Mouse (Mus musculus) right cerebral cortex, postnatal 10 days (tissue): Measurements from ENCODE around the gene Epb41.
A peak's percentile ranks its signal among the peaks of the same experiment; 100 is the strongest.

Source experiments
- DNase-seq, 2 experiments: peaks; one replicate each; pipeline ENCODE4 v3.0.0; 2021; ENCODE audit warnings: low spot score in 2 of 2

Epb41 gene

GRCm38 (mm10) chr4:132011619-132012018 lies 63.5 kb downstream of the Epb41 start:
- DNase-seq = no peak

GRCm38 (mm10) chr4:132010416-132010815 lies 64.7 kb downstream of the Epb41 start:
- DNase-seq = no peak

GRCm38 (mm10) chr4:132008191-132008590 lies 66.9 kb downstream of the Epb41 start:
- no peak for DNase-seq

- no peak for DNase-seq
These were observed 68.0 kb downstream of the Epb41 start for GRCm38 (mm10) chr4:132007123-132007522.

- DNase-seq = no peak
These were observed 76.5 kb downstream of the Epb41 start for GRCm38 (mm10) chr4:131998641-131999040.

- peak in 1 of 2 experiments; percentile 37 for DNase-seq
These were observed 77.6 kb downstream of the Epb41 start for GRCm38 (mm10) chr4:131997476-131997875.

- no peak for DNase-seq
These were observed 78.1 kb downstream of the Epb41 start for GRCm38 (mm10) chr4:131996985-131997384.

GRCm38 (mm10) chr4:131993792-131994191 lies 81.3 kb downstream of the Epb41 start:
- no peak for DNase-seq

- no peak for DNase-seq
These were observed 92.1 kb downstream of the Epb41 start for GRCm38 (mm10) chr4:131982881-131983538.

- no peak for DNase-seq
These were observed 93.4 kb downstream of the Epb41 start for GRCm38 (mm10) chr4:131981755-131982154.

GRCm38 (mm10) chr4:131977201-131977600 lies 97.9 kb downstream of the Epb41 start:
- peak; percentile 78 to 87 for DNase-seq

- no peak for DNase-seq
These were observed 104.8 kb downstream of the Epb41 start for GRCm38 (mm10) chr4:131970244-131970853.

GRCm38 (mm10) chr4:131968873-131969272 lies 106.2 kb downstream of the Epb41 start:
- peak in 1 of 2 experiments; percentile 36 for DNase-seq

GRCm38 (mm10) chr4:131957161-131957560 lies 118.0 kb downstream of the Epb41 start:
- no peak for DNase-seq

GRCm38 (mm10) chr4:131950657-131951056 lies 124.5 kb downstream of the Epb41 start:
- DNase-seq = no peak

- DNase-seq = no peak
These were observed 125.2 kb downstream of the Epb41 start for GRCm38 (mm10) chr4:131949903-131950302.

- DNase-seq = no peak
These were observed 127.3 kb downstream of the Epb41 start for GRCm38 (mm10) chr4:131947848-131948247.

- no peak for DNase-seq
These were observed 134.3 kb downstream of the Epb41 start for GRCm38 (mm10) chr4:131940846-131941245.

- DNase-seq = no peak
These were observed 135.7 kb downstream of the Epb41 start for GRCm38 (mm10) chr4:131939459-131939858.

- DNase-seq = no peak
These were observed 146.0 kb downstream of the Epb41 start for GRCm38 (mm10) chr4:131929146-131929545.

- peak; percentile 43 to 54 for DNase-seq
These were observed 150.9 kb downstream of the Epb41 start for GRCm38 (mm10) chr4:131924096-131924810.

GRCm38 (mm10) chr4:131922404-131922803 lies 152.7 kb downstream of the Epb41 start:
- DNase-seq = peak in 1 of 2 experiments; percentile 33
